Mouse (Mus musculus) heart, adult 2 months (tissue): ENCODE measurements around the gene Fgf22. TPM values are rescaled to one million over a fixed set of nuclear protein-coding genes. Genes with fewer than 3 reads are reported as not detected.

ENCODE experiments used
- DNase-seq, 2 experiments: peaks; one replicate each; pipeline ENCODE4 v3.0.0; 2021
- H3K27ac ChIP-seq: fragments of 200-600 bp; 2 replicates; pipeline ENCODE4 v1.8.1; 2022
- H3K27me3 ChIP-seq: fragments of 200-500 bp; 2 replicates; pipeline ENCODE4 v1.6.1; 2012; ENCODE audit warnings: mild to moderate bottlenecking, low read length, inconsistent platforms, mixed read lengths; ENCODE audit not compliant: control insufficient read depth, insufficient read depth
- H3K36me3 ChIP-seq: fragments of 200-500 bp; 2 replicates; pipeline ENCODE4 v1.6.1; 2012; ENCODE audit warnings: low read length, inconsistent platforms; ENCODE audit not compliant: control insufficient read depth, insufficient read depth
- H3K4me1 ChIP-seq: fragments of 200-500 bp; 2 replicates; pipeline ENCODE4 v1.6.1; 2011; ENCODE audit warnings: low read length; ENCODE audit not compliant: control insufficient read depth, insufficient read depth
- H3K4me3 ChIP-seq: fragments of 200-600 bp; 2 replicates; pipeline ENCODE4 v1.8.1; 2022
- H3K79me2 ChIP-seq: fragments of 200-500 bp; replicated peaks from 2 replicates; pipeline ENCODE4 v1.6.1; 2012; ENCODE audit warnings: mild to moderate bottlenecking, inconsistent platforms, low read length, moderate library complexity, mixed read lengths; ENCODE audit not compliant: control insufficient read depth, insufficient read depth
- H3K9ac ChIP-seq: fragments of 200-500 bp; 2 replicates; pipeline ENCODE4 v1.6.1; 2012; ENCODE audit warnings: low read depth, mild to moderate bottlenecking, control low read depth, inconsistent platforms, low read length, mixed read lengths
- CTCF ChIP-seq: fragments of 200-600 bp; IDR thresholded peaks from 2 replicates; pipeline ENCODE4 v1.8.1; 2022; ENCODE audit warnings: antibody characterized with exemption, mild to moderate bottlenecking, moderate library complexity
- EP300 ChIP-seq: fragments of 200-500 bp; IDR thresholded peaks from 2 replicates; pipeline ENCODE4 v1.6.1; 2011; ENCODE audit warnings: low read depth, low read length, control low read depth; ENCODE audit not compliant: insufficient read depth
- POLR2A ChIP-seq: fragments of 200-500 bp; IDR thresholded peaks from 2 replicates; pipeline ENCODE4 v1.6.1; 2011; ENCODE audit warnings: mild to moderate bottlenecking, low read depth, low read length, control low read depth; ENCODE audit not compliant: insufficient read depth
- WGBS: fragments of 180-500 bp; shearing (Covaris S2); methylation state at CpG from one replicate; pipeline ENCODE4 v1.1.7; 2018; 5-methylcytosine and 5-hydroxymethylcytosine counted together
- intact Hi-C: fragments of 180-260 bp; cut with DNase I; formaldehyde crosslinking; loops from one replicate; pipeline ENCODE4 v1.15.1; 2025
- polyA plus RNA-seq: library from polyadenylated mRNA; depleted of rRNA; stranded (reverse); fragments of >200 nt; gene quantifications from 2 replicates; pipeline ENCODE4 v1.2.3, GENCODE M21; 2012
- total RNA-seq, 2 experiments: library from RNA; stranded (reverse); gene quantifications; 2 replicates each; pipeline ENCODE4 v1.2.3; 2021

Fgf22 gene
- total and polyA plus RNA-seq, 3 experiments, result not detected

DNA sequence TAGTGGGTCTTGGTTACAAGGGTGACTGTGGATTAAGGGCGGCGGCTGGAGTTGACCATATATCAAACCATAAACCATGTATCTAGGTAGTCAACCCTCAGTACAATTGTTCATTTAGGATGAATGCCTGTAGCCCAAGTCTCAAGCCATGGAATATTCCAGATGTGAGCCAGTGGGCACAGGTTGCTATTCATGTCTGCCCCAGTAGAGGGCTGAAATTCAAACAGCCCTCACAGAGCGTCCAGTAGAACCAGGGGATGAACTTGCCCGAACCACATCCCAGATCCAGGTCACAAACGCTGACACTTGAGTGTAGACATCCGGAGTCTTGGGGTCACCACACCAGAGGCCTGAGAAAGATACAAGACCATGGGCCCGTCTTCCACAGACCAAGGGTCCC lies 28.2 kb downstream of the Fgf22 start:
- no peak overlapping the region for H3K27ac ChIP-seq
- intact Hi-C loops, result loop anchor here (5.0 kb wide), 2 partner anchors 34 to 76 kb away; no protein-coding TSS in a partner anchor
- H3K79me2 ChIP-seq, result no peaks in the 10 kb centered on the region
- H3K4me3 ChIP-seq, result no peak overlapping the region
- TF ChIP-seq CTCF (peak; percentile 56), EP300 (no peak)
- no peaks in the 10 kb centered on the region for H3K36me3 ChIP-seq
- peaks cover 4% of the 10 kb centered on the region for H3K4me1 ChIP-seq
- WGBS, result 53% methylated on average over 7 of the region's 7 CpGs
- H3K27me3 ChIP-seq, result no peaks in the 10 kb centered on the region
- H3K9ac ChIP-seq, result no peak overlapping the region
- DNase-seq, result no peak

DNA sequence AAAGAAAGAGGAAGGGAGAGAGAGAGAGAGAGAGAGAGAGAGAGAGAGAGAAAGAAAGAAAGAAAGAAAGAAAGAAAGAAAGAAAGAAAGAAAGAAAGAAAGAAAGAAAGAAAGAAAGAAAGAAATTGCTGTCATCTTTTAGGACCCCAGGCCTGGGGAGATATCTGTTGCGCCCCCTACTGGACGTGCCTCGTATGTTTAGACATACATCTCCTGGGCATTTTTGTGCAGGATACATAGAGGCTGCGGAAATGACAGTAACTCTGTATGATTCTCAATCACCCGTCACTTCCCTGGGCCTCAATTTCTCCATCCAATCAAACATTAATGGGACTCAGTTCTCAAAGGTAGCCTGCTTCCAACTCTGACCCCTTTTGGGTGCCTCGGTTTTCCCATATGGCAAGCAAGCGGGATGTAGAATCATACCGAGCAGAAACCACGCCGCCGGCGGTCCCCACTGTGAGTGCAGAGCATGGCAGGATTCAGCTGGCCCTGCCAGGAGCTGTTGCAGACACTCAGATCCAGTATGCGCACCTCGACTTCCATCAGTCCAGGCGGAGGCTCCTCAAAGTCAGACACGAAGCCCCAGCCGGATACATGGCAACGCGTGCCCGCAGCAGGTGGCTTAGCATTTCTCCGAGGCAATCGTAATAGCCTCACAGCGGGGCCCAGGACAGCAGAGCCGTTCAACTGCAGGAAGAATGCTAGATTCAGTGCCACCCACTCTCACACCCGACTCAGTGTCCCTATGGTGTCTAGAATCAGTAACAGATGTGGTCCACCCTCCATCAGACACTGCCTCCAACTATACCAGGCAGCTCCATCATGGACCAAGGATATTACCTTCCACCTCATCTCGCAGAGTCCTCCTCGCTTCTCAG lies 29.3 kb downstream of the Fgf22 start:
- DNase-seq, result no peak
- no peak overlapping the region for H3K4me3 ChIP-seq
- TF ChIP-seq CTCF (peak; percentile 66), POLR2A (no peak)
- WGBS, result 52% methylated on average over 27 of the region's 27 CpGs
- peaks cover 4% of the 10 kb centered on the region for H3K4me1 ChIP-seq
- no peaks in the 10 kb centered on the region for H3K36me3 ChIP-seq
- H3K79me2 ChIP-seq, result no peaks in the 10 kb centered on the region
- no peaks in the 10 kb centered on the region for H3K27me3 ChIP-seq
- no peak overlapping the region for H3K27ac ChIP-seq
- no peak overlapping the region for H3K9ac ChIP-seq
- intact Hi-C loops, result loop anchor here (5.0 kb wide), 2 partner anchors 33 to 77 kb away; no protein-coding TSS in a partner anchor

DNA sequence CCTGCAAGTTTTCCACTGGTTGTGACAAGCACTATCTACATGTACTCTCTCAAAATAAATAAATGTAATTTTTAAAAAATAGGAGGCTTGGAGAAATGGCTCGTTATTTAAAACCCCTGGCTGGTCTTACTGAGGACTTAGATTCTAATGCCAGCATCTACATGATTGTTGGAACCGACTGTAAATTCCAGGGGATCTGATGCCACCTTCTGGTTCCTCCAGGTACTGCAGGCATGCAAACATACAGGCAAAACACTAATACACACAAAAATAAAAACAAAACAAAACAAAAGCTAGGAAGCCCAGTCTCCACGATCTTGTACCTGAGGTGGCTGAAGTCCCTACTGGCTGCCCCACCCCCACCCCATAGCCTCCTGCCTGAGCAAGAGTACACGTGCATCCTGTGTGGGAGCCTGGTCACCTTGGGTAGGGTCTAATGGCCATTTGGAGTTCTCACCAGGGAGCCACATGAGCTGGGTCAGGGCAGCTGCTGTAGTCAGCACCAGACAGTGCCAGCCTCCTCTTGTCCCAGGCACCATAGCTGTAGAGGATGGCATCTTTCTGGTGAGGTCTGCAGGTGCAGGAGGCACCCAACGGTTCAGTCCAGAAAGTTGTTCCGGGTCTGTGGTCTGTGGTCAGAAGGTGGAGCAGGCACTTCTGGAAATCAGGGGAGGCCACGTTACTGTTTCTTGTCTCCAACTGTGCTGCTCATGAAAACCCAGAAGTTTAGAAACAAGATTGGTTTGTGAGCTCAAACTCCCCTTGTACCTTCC lies 33.7 kb downstream of the Fgf22 start:
- TF ChIP-seq EP300, result 0 out of 2 replicates have a peak, but pooled peaks have one; percentile 22
- no peak for TF ChIP-seq POLR2A
- H3K27me3 ChIP-seq, result no peaks in the 10 kb centered on the region
- H3K79me2 ChIP-seq, result no peaks in the 10 kb centered on the region
- H3K9ac ChIP-seq, result no peak overlapping the region
- peak; percentile 67 to 86 for DNase-seq
- H3K36me3 ChIP-seq, result no peaks in the 10 kb centered on the region
- intact Hi-C loops, result loop anchor here (1.0 to 2.0 kb wide), 2 partner anchors 20 to 94 kb away; no protein-coding TSS in a partner anchor
- H3K4me1 ChIP-seq, result peaks cover 4% of the 10 kb centered on the region; the same call in 1 of the 2 replicates
- no peak overlapping the region for H3K4me3 ChIP-seq
- WGBS, result 33% methylated on average over 7 of the region's 7 CpGs
- no peak overlapping the region for H3K27ac ChIP-seq

DNA sequence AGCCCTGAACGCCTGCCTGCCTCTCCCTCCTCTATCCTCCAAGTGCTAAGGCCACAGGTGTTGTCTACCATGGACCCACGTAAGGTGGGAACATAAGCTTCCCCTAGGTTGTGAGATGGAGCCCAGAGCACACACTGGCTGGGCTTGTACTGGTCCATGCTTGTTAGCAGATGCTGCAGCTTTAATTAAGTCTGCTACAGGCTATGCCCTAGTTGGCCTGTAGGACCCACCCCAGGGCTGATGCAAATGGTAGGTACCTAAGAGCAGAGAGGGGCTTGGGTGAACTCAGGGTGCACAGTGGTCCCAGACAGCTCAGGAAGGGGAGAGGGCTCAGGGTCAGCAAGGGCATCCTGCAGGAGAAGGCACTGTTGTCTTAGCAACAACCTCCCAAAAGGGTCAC lies 34.7 kb downstream of the Fgf22 start:
- no peak for DNase-seq
- Histone ChIP-seq H3K4me3 (no peak overlapping the region), H3K9ac (no peak overlapping the region), H3K4me1 (peaks cover 4% of the 10 kb centered on the region; the same call in 1 of the 2 replicates), H3K36me3 (no peaks in the 10 kb centered on the region), H3K27ac (no peak overlapping the region), H3K79me2 (no peaks in the 10 kb centered on the region), H3K27me3 (no peaks in the 10 kb centered on the region)
- intact Hi-C loops, result loop anchor here (2.0 kb wide), 1 partner anchor 95 kb away; no protein-coding TSS in a partner anchor
- WGBS, result 80% methylated on average over 2 of the region's 2 CpGs
- no peak for TF ChIP-seq POLR2A
- TF ChIP-seq EP300, result no peak

DNA sequence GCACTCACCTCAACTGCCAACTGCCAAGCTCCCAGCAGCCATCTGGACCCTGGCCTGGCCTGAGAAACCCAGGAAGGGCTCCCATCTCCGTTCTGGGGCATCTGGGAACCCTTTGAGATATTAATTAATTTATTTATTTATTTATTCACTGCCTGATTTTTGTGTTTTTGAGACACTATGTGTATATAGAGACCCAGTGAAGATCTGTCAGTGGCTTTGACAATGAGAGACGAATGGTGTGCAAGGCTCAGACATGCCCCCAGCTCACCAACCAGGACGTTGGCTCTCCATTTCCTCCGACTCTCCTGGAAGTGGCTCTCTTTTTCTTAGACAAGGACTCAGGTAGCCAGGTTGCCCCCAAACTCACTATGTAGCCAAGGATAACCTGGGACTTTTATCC lies 36.0 kb downstream of the Fgf22 start, which contains the start of gene Prss57:
Gene Prss57, minus strand, starts transcription at position 101 of the 400 bp plus-strand sequence.
- TF ChIP-seq POLR2A (no peak), EP300 (no peak), CTCF (no peak)
- peaks cover 3% of the 10 kb centered on the region; the same call in 1 of the 2 replicates for H3K36me3 ChIP-seq
- no peaks in the 10 kb centered on the region for H3K79me2 ChIP-seq
- no peak within 1 kb of the TSS for H3K4me3 ChIP-seq
- no peak within 1 kb of the TSS for H3K9ac ChIP-seq
- H3K27ac ChIP-seq, result no peak within 1 kb of the TSS
- no peaks in the 10 kb centered on the region for H3K27me3 ChIP-seq
- 89% methylated on average over 4 of the region's 4 CpGs for WGBS
- peaks cover 8% of the 10 kb centered on the region for H3K4me1 ChIP-seq
- intact Hi-C loops, result no loop called here
- DNase-seq, result no peak
